Mouse (Mus musculus) kidney, embryonic 15.5 days (tissue): ENCODE measurements at regions not wholly inside any gene's neighbourhood (a gene's known extent, or its start where the extent isn't known, plus 50 kb on each side); places are given as distances from the start of the nearest gene placed in this dataset.

ENCODE experiments used
- ATAC-seq: fragments of 200-750 bp; cut with Nextera tagmentation; replicated peaks from 2 replicates; pipeline ENCODE4 v1.8.0; 2017; ENCODE audit warnings: moderate TSS enrichment; ENCODE audit not compliant: low FRiP score
- H3K27ac ChIP-seq: fragments of 300-500 bp; sonication (generic); 2 replicates; pipeline ENCODE4 v1.5.1; 2015; ENCODE audit warnings: mild to moderate bottlenecking, inconsistent platforms
- H3K27me3 ChIP-seq: fragments of 300-500 bp; sonication (generic); 2 replicates; pipeline ENCODE4 v1.6.1; 2015; ENCODE audit warnings: inconsistent platforms
- H3K36me3 ChIP-seq: fragments of 300-500 bp; sonication (generic); 2 replicates; pipeline ENCODE4 v1.6.1; 2015; ENCODE audit warnings: inconsistent platforms
- H3K4me1 ChIP-seq: fragments of 300-500 bp; sonication (generic); 2 replicates; pipeline ENCODE4 v1.6.1; 2015; ENCODE audit warnings: inconsistent platforms
- H3K4me2 ChIP-seq: fragments of 300-500 bp; sonication (generic); 2 replicates; pipeline ENCODE4 v1.6.1; 2015; ENCODE audit warnings: moderate library complexity, mild to moderate bottlenecking, inconsistent platforms
- H3K4me3 ChIP-seq: fragments of 300-500 bp; sonication (generic); replicated peaks from 2 replicates; pipeline ENCODE4 v1.5.1; 2015; ENCODE audit warnings: mild to moderate bottlenecking, inconsistent platforms
- H3K9ac ChIP-seq: fragments of 300-500 bp; sonication (generic); 2 replicates; pipeline ENCODE4 v1.6.1; 2015; ENCODE audit warnings: mild to moderate bottlenecking, inconsistent platforms
- H3K9me3 ChIP-seq: fragments of 300-500 bp; sonication (generic); replicated peaks from 2 replicates; pipeline ENCODE4 v1.6.1; 2016; ENCODE audit warnings: inconsistent platforms
- WGBS: fragments of 180-500 bp; shearing (Covaris S2); methylation state at CpG from one replicate; pipeline ENCODE4 v1.1.7; 2015; ENCODE audit warnings: mixed read lengths; 5-methylcytosine and 5-hydroxymethylcytosine counted together

- Histone ChIP-seq H3K36me3 (no peaks in the 10 kb centered on the region), H3K27me3 (no peaks in the 10 kb centered on the region), H3K4me2 (no peak overlapping the region), H3K9me3 (no peaks in the 10 kb centered on the region), H3K4me1 (no peaks in the 10 kb centered on the region), H3K27ac (no peak overlapping the region), H3K9ac (no peak overlapping the region), H3K4me3 (no peak overlapping the region)
- 61% methylated on average over 2 of the region's 2 CpGs for WGBS
- ATAC-seq, result no peak
Measured at GRCm38 (mm10) chr2:46230791-46231450, 1113.7 kb upstream of the Zeb2 start.

- no peak overlapping the region for H3K27ac ChIP-seq
- no peaks in the 10 kb centered on the region for H3K9me3 ChIP-seq
- no peak overlapping the region for H3K4me3 ChIP-seq
- ATAC-seq, result no peak
- no peaks in the 10 kb centered on the region for H3K36me3 ChIP-seq
- no peak overlapping the region for H3K4me2 ChIP-seq
- no peak overlapping the region for H3K9ac ChIP-seq
- no peaks in the 10 kb centered on the region for H3K27me3 ChIP-seq
- no peaks in the 10 kb centered on the region for H3K4me1 ChIP-seq
- 92% methylated on average over 7 of the region's 7 CpGs for WGBS
Measured at GRCm38 (mm10) chr2:46218336-46218957, 1101.3 kb upstream of the Zeb2 start.

- no peaks in the 10 kb centered on the region for H3K36me3 ChIP-seq
- H3K9me3 ChIP-seq, result no peaks in the 10 kb centered on the region
- no peaks in the 10 kb centered on the region for H3K4me1 ChIP-seq
- 52% methylated on average over 1 of the region's 1 CpGs for WGBS
- no peak for ATAC-seq
- no peak overlapping the region for H3K9ac ChIP-seq
- H3K27ac ChIP-seq, result no peak overlapping the region
- no peaks in the 10 kb centered on the region for H3K27me3 ChIP-seq
- no peak overlapping the region for H3K4me3 ChIP-seq
- no peak overlapping the region for H3K4me2 ChIP-seq
Measured at GRCm38 (mm10) chr2:46199341-46199740, 1082.1 kb upstream of the Zeb2 start.

- Histone ChIP-seq H3K4me1 (no peaks in the 10 kb centered on the region), H3K4me2 (no peak overlapping the region), H3K36me3 (no peaks in the 10 kb centered on the region), H3K4me3 (no peak overlapping the region), H3K27ac (no peak overlapping the region), H3K27me3 (no peaks in the 10 kb centered on the region), H3K9me3 (no peaks in the 10 kb centered on the region), H3K9ac (no peak overlapping the region)
- ATAC-seq, result peak; percentile 89
Measured at GRCm38 (mm10) chr2:46187265-46187888, 1070.2 kb upstream of the Zeb2 start.

- no peaks in the 10 kb centered on the region for H3K36me3 ChIP-seq
- no peak overlapping the region for H3K9ac ChIP-seq
- H3K4me2 ChIP-seq, result no peak overlapping the region
- H3K27me3 ChIP-seq, result no peaks in the 10 kb centered on the region
- no peaks in the 10 kb centered on the region for H3K4me1 ChIP-seq
- ATAC-seq, result no peak
- no peak overlapping the region for H3K27ac ChIP-seq
- H3K9me3 ChIP-seq, result no peaks in the 10 kb centered on the region
- no peak overlapping the region for H3K4me3 ChIP-seq
- WGBS, result 83% methylated on average over 2 of the region's 2 CpGs
Measured at GRCm38 (mm10) chr2:46183241-46183640, 1066.0 kb upstream of the Zeb2 start.

- peak; percentile 54; the same call in 1 of the 2 replicates for ATAC-seq
- WGBS, result 5% methylated on average over 4 of the region's 4 CpGs
- H3K27ac ChIP-seq, result no peak overlapping the region
- H3K36me3 ChIP-seq, result no peaks in the 10 kb centered on the region
- no peaks in the 10 kb centered on the region for H3K4me1 ChIP-seq
- H3K27me3 ChIP-seq, result no peaks in the 10 kb centered on the region
- no peak overlapping the region for H3K4me2 ChIP-seq
- H3K4me3 ChIP-seq, result no peak overlapping the region
- no peak overlapping the region for H3K9ac ChIP-seq
- H3K9me3 ChIP-seq, result no peaks in the 10 kb centered on the region
Measured at GRCm38 (mm10) chr2:46179741-46180140, 1062.5 kb upstream of the Zeb2 start.

GRCm38 (mm10) chr2:46168488-46168887, 1051.3 kb upstream of the Zeb2 start:
- Histone ChIP-seq H3K27me3 (no peaks in the 10 kb centered on the region), H3K9ac (no peak overlapping the region), H3K9me3 (no peaks in the 10 kb centered on the region), H3K27ac (no peak overlapping the region), H3K36me3 (no peaks in the 10 kb centered on the region), H3K4me2 (no peak overlapping the region), H3K4me3 (no peak overlapping the region), H3K4me1 (no peaks in the 10 kb centered on the region)
- WGBS, result 54% methylated on average over 1 of the region's 1 CpGs
- ATAC-seq, result no peak

GRCm38 (mm10) chr2:46149848-46150247, 1032.7 kb upstream of the Zeb2 start:
- Histone ChIP-seq H3K36me3 (no peaks in the 10 kb centered on the region), H3K4me1 (no peaks in the 10 kb centered on the region), H3K27ac (no peak overlapping the region), H3K27me3 (no peaks in the 10 kb centered on the region), H3K4me2 (no peak overlapping the region), H3K9ac (no peak overlapping the region), H3K9me3 (no peaks in the 10 kb centered on the region), H3K4me3 (no peak overlapping the region)
- no peak for ATAC-seq
- WGBS, result 90% methylated on average over 3 of the region's 3 CpGs

GRCm38 (mm10) chr2:46119871-46120270, 1002.7 kb upstream of the Zeb2 start:
- Histone ChIP-seq H3K4me2 (no peak overlapping the region), H3K27me3 (no peaks in the 10 kb centered on the region), H3K9me3 (no peaks in the 10 kb centered on the region), H3K36me3 (no peaks in the 10 kb centered on the region), H3K4me3 (no peak overlapping the region), H3K9ac (no peak overlapping the region), H3K4me1 (no peaks in the 10 kb centered on the region), H3K27ac (no peak overlapping the region)
- WGBS, result 75% methylated on average over 3 of the region's 3 CpGs
- ATAC-seq, result no peak

- no peak for ATAC-seq
Measured at GRCm38 (mm10) chr2:46106991-46107390, 989.8 kb upstream of the Zeb2 start.

GRCm38 (mm10) chr2:46065034-46065802, 948.0 kb upstream of the Zeb2 start:
- no peaks in the 10 kb centered on the region for H3K36me3 ChIP-seq
- ATAC-seq, result peak; percentile 70

More at GRCm38 (mm10) chr2:46106991-46107390, 989.8 kb upstream of the Zeb2 start:
- Histone ChIP-seq H3K27me3 (no peaks in the 10 kb centered on the region), H3K27ac (no peak overlapping the region), H3K4me3 (no peak overlapping the region), H3K9ac (no peak overlapping the region), H3K4me2 (no peak overlapping the region), H3K9me3 (no peaks in the 10 kb centered on the region), H3K36me3 (no peaks in the 10 kb centered on the region), H3K4me1 (no peaks in the 10 kb centered on the region)

GRCm38 (mm10) chr2:46055729-46056128, 938.5 kb upstream of the Zeb2 start:
- no peak overlapping the region for H3K9ac ChIP-seq
- no peaks in the 10 kb centered on the region for H3K9me3 ChIP-seq
- ATAC-seq, result no peak
- no peak overlapping the region for H3K4me2 ChIP-seq
- WGBS, result 68% methylated on average over 8 of the region's 8 CpGs
- no peaks in the 10 kb centered on the region for H3K4me1 ChIP-seq
- no peak overlapping the region for H3K4me3 ChIP-seq
- no peaks in the 10 kb centered on the region for H3K27me3 ChIP-seq
- no peaks in the 10 kb centered on the region for H3K36me3 ChIP-seq
- H3K27ac ChIP-seq, result no peak overlapping the region

More at GRCm38 (mm10) chr2:46065034-46065802, 948.0 kb upstream of the Zeb2 start:
- Histone ChIP-seq H3K4me2 (no peak overlapping the region), H3K4me1 (peaks cover 5% of the 10 kb centered on the region; the same call in 1 of the 2 replicates), H3K4me3 (no peak overlapping the region), H3K27me3 (peaks cover 11% of the 10 kb centered on the region; the same call in 1 of the 2 replicates), H3K27ac (no peak overlapping the region), H3K9ac (no peak overlapping the region), H3K9me3 (no peaks in the 10 kb centered on the region)
- WGBS, result 54% methylated on average over 7 of the region's 7 CpGs
